Mouse (Mus musculus): ENCODE data around the gene Ube2i.

Ube2i gene

GRCm38 (mm10) chr17:25274571-25275346, at the start of gene Ube2i:
Ube2i (minus strand) TSS chr17:25274622.
- DNase-seq = no peak

DNA sequence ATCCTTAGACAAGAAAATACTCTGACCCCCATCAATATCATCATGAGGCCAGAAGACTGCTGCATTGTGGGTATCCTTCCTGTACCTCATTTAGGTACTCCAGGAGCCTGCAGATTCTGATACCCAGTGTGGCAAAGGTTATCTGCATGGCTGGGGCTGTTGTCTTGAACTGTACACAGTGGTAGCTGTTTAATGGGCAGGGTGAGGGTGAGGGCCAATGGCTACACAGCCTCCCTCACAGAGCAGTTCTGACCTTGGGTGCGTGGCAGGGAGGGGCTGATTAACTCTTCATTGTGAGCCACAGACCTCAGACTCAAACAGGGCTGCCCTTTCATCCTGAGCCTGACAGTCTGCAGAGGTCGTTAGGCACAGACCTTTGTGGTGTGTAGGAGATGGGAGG, 48.5 kb upstream of the Ube2i start:
- no peak for DNase-seq

DNA sequence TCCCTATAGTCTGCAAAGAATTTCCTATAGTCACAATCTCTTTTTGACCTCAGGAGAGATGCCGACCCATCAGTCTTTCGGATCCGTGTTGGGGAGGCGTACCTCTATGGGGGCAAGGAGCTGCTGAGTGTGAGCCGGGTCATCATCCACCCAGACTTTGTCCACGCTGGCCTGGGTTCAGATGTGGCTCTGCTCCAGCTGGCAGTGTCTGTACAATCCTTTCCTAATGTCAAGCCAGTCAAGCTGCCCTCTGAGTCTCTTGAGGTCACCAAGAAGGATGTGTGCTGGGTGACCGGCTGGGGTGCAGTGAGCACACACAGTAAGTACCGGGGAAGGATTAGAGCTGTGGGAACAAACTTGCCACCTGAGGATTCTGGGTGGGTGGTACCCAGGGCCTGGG, 46.4 kb upstream of the Ube2i start:
- DNase-seq = peak; percentile 45 to 62

- DNase-seq = no peak
Measured at GRCm38 (mm10) chr17:25318354-25318753, 43.9 kb upstream of the Ube2i start, which contains the start of gene Prss29. Prss29 (plus strand) TSS chr17:25318654.

DNA sequence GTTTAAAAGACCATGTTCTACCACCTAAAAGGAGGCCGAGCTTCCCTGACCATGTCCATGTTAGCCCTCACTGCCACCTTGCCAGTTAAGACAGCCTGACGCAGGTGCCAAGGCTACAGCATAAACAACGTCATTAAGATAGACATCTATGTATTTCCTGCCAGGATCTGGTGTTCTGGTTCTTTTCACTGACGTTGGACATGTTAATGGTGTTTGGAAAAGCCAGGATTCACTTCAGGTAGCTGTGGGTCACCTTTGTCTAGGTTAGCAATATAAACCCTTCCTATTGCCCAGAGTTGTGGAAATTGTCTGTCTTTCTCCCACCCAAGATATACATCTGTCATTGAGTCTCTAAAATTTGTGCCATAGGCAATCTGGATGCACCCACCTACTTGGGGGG, 33.9 kb upstream of the Ube2i start, which contains the start of gene Prss28:
Gene Prss28, plus strand, starts transcription at position 301 of the 400 bp plus-strand sequence.
- no peak for DNase-seq

GRCm38 (mm10) chr17:25298094-25298493, 23.7 kb upstream of the Ube2i start, which contains the start of gene Prss34:
Prss34 (plus strand) TSS chr17:25298394.
- no peak for DNase-seq

- no peak for DNase-seq
Measured at GRCm38 (mm10) chr17:25294111-25294510, 19.7 kb upstream of the Ube2i start.

DNA sequence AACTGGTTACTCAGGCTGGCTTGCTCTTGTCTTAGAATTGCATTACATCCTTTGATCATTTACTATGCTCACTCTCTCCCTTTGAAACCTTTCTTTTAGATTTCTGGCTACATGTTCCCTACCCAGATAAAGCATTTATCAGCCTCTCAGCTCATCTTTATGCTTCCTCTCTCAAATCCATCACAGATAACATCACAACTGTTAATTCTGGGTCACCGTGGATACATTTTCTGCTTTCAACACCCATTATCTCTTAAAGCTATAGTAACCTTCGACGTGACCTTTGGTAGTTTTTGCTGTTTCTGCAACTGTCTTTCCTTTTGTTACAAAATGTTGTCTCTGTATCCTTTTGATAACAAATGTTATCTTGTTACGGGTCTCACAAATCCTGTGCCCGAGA, 19.1 kb upstream of the Ube2i start:
- no peak for DNase-seq

DNA sequence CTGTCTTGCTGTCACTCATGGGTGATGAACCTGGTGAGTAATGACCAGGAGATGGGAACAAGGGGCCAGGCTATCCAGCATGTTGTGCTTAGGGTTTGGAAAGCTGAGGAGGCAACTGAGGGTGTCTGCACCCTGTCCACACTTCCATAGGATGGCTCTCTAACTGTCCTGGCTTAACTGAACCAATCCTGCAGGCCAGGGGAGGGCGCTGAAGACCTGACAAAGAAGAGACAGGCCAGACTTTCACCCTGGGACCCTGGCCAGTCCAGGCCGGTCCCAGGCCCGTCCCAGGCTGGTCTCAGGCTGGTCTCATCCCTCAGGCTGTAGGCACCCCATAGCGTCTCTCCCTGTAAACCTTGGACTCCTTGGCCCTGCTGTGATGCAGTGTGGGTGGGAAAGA, 16.0 kb upstream of the Ube2i start:
- DNase-seq = no peak

DNA sequence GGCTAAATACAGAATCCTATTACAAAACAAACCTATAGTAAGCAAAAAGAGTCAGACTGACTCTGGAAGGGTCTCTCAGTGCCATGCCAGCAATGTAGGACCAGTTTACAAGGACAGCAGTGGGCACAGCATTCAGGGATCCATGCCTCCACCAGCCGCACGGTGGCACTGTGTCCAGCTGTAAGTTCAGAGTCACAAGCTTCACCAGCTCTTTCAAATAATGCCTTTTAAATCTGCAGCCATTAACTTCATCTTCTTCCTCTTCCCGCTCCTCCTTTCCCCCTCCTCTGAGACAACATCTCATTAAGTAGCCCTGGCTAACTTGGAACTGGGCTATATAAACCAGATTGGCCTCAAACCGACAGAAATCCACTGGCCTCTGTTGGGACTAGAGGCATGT, 14.4 kb upstream of the Ube2i start:
- peak; percentile 53 to 78 for DNase-seq

GRCm38 (mm10) chr17:25285033-25285432, 10.6 kb upstream of the Ube2i start:
- peak; percentile 89 to 90 for DNase-seq

DNA sequence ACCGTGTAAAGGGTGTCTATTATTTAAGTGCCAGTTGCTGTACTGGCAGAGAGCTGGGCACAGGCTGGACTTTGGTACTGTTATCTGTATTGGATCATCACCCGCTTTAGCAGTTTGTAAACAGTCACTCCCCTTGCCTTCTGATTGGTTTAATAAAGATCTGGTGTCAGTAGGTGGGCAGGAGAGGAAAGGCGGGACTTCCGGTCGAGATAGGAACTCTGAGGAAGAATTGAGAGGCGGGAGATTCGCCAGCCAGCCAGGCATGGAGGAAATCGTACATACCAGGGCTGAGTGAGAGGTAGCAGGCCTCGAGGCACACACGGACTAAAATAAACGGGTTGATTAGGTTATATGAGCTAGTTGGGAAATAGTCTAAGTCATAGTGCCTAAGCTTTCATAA, 7.7 kb upstream of the Ube2i start:
- DNase-seq = peak; percentile 81 to 90

DNA sequence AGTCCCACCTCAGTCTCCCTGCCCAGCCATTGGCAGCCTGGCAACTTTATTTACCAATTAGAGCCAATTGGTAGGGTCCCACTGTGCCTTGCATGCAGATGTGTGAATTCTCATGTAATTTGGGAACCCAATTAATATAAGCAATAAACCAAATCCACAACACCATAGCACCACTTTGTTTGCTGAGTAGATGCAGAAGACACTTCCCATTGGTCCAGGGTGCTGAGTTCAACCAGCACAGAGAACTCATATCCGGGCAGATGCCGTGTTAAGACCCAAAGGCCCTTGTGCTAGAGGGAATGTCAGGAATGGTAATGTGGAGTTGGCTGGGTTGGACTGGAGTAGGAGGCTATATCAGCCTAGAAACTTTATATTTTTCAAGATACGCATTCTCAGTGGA, 1.4 kb upstream of the Ube2i start:
- DNase-seq = no peak

GRCm38 (mm10) chr17:25273706-25274501, 518 bp downstream of the Ube2i start:
- peak; percentile 94 to 96 for DNase-seq

DNA sequence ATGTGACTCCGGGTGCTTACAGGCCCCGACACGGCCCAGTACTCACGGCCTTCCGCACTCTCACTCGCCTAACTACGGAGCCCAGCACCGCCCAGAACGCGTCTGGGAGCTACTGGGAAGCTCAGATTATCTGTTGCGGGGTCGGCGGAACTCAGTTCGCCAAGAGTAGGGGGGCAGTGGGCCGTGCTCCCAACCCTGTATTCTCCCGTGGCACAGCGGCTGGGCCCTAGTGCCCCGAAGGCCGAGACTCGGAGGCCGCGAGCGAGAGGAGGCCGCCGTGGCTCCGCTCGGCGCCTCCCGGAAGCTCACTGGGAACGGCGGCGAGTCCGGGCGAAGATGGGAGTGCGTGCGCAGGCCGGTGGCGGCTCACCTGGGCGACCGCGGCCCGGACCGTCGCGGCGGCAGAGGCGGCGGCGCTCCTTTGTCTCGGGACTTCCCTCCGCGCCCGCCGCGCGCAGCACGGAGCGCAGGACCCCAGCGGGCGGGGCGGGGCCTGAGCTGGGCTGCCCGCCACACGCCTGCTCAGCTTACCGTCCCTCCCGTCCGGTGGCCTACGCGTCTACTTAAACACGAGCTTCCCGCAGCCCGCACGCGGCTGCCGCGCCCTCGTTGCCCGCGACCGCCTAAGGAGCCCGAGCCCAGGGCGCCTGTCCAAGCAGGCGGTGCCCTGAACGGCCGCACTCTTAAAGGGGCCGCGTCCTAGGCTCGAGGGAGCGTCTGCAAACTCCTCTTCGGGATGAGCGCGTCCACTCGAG, 1.3 kb downstream of the Ube2i start:
- DNase-seq = peak; percentile 89 to 90

GRCm38 (mm10) chr17:25272326-25272725, 2.1 kb downstream of the Ube2i start:
- peak; percentile 35 to 47 for DNase-seq

DNA sequence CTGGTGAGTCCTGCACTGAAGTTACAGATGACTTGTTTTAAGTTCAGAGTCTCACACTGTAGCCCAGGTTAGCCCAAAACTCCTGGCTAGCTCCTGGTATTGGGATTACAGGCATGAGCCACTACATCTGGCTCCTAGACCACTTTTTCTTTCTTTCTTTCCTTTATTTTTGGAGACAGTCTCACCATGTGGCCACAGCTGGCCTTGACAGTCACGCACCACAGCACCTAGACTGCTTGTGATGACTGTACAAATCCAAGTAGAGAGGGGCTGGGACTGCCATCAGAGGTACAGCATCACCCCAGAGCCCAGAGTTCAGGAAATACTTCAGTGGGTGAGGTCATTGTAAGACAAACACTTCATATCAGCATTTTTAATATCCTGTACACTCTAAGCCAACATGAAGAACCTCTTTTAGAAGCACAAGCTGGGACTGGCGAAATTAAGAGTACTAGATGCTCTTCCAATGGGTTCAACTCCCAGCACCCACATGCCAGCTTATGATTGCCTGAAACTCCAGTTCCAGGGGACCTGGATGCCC, 3.6 kb downstream of the Ube2i start:
- DNase-seq = no peak

DNA sequence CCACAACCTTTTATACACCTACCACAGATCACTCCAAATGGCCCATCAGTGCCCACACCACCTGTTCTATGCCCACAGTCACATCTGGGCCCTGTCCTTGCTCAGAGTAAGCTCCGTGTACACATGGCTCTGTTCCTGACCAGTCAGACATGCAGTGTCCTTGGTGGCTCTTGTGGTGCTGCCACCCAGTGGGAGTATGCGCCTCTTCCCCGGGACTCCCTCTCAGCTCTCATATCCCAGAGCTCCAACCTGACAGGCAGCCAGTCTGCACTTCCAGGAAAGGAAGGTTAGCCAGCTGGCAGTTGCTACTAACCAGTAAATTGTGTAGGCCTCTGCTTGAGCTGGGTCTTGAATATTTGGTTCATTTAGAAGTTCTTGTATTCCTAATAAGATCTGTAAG, 10.0 kb downstream of the Ube2i start:
- peak; percentile 40 to 60 for DNase-seq

DNA sequence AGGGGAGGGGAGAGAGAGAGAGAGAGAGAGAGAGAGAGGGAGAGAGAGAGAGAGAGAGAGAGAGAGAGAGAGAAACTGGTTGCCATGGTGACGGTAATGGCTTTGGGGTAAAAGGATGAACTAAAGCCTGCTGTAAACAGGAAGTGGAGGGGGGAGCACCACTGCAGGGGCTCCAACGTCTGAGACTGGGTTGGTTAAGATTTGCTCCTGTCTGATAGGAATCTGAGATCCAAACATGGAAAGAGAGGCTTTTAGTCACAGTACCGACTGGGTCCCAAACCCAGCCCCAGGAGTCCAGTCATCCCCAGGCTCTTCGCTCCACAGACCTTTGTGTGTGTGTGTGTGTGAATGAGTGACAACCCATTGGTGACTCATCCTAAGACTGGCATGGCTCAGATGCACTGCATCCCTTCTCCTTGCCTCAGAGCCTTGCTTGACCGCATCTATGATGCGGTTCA, 16.6 kb downstream of the Ube2i start:
- no peak for DNase-seq

GRCm38 (mm10) chr17:25256140-25256754, 18.2 kb downstream of the Ube2i start, which contains the start of gene Baiap3:
Baiap3 (minus strand) TSS chr17:25256364.
- peak in 1 of 2 experiments; percentile 49 for DNase-seq

- no peak for DNase-seq
Measured at GRCm38 (mm10) chr17:25255110-25255509, 19.3 kb downstream of the Ube2i start.

DNA sequence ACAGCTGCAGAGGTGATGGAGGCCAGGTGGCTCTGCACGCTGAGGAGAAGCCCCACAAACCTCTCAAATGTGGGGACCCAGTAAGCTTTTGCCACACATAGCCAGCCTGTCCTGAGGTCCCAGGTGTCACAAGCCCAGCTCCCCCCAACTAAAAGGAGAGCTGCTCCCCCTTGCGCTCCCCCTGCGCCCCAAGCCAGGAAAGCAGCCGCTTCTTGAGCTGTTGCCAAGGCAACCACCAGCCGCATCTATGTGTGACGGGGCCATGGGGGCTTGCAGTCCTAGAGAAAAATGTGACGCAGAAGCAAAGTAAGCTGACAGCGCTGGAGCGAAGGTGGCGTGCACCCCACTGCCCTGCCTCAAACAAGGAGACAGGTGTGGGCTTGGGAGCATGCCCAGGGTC, 20.7 kb downstream of the Ube2i start:
- DNase-seq = no peak

Measured in kidney, postnatal 36 days (tissue).